Mouse (Mus musculus): Measurements from ENCODE around the gene Prkacb.

DNA sequence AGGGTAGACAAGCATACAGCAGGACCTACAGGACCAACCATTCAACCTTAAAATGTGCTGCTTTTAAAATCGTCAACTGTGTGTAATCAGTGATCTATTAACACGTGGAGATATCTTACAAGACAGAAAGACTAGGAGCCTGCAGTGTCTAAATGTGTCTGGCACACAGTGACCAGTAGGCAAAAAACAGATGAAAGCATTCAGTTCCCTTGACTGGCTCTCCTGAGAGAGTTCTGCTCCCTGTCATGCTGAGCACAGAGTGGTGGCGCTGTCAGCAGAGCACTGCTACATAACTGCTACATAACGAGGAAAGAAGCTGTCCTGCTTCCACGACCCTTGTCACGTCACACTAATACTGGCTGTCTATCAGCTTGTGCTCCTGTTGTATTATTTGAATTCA lies 30.2 kb downstream of the Prkacb start:
- no peak for TF ChIP-seq CTCF (IDR thresholded peaks at IDR 0.05; ENCODE audit: low read depth, low read length)
- TF ChIP-seq POLR2A (IDR thresholded peaks at IDR 0.05; ENCODE audit: borderline replicate concordance, low read depth, low read length): no peak

All from bone marrow macrophage, adult 2 months (primary cell).